Mouse (Mus musculus) liver, postnatal 0 days (tissue): ENCODE measurements at regions not wholly inside any gene's neighbourhood (a gene's known extent, or its start where the extent isn't known, plus 50 kb on each side); places are given as distances from the start of the nearest gene placed in this dataset.

Experiments used
- ATAC-seq: fragments of 200-750 bp; cut with Nextera tagmentation; 2 replicates; pipeline ENCODE4 v1.8.0; 2017; ENCODE audit warnings: mild to moderate bottlenecking, moderate library complexity
- DNase-seq: peaks from one replicate; pipeline ENCODE4 v3.0.0-alpha.2; 2016
- H3K27ac ChIP-seq: fragments of 300-500 bp; sonication (generic); 2 replicates; pipeline ENCODE4 v1.5.1; 2014; ENCODE audit warnings: antibody characterized with exemption, moderate library complexity, mild to moderate bottlenecking, low read depth
- H3K27me3 ChIP-seq: fragments of 300-500 bp; sonication (generic); 2 replicates; pipeline ENCODE4 v1.6.1; 2014; ENCODE audit warnings: low read length, control low read depth, mixed read lengths; ENCODE audit not compliant: insufficient read depth
- H3K36me3 ChIP-seq: fragments of 300-500 bp; sonication (generic); replicated peaks from 2 replicates; pipeline ENCODE4 v1.6.1; 2014; ENCODE audit warnings: mild to moderate bottlenecking, control low read depth, low read length, moderate library complexity, mixed read lengths; ENCODE audit not compliant: insufficient read depth
- H3K4me1 ChIP-seq: fragments of 300-500 bp; sonication (generic); 2 replicates; pipeline ENCODE4 v1.6.1; 2014; ENCODE audit warnings: antibody characterized with exemption, mild to moderate bottlenecking, control low read depth; ENCODE audit not compliant: insufficient read depth
- H3K4me2 ChIP-seq: fragments of 300-500 bp; sonication (generic); 2 replicates; pipeline ENCODE4 v1.6.1; 2014; ENCODE audit warnings: low read depth, mild to moderate bottlenecking, low read length, moderate library complexity, mixed read lengths
- H3K4me3 ChIP-seq: fragments of 300-500 bp; sonication (generic); 2 replicates; pipeline ENCODE4 v1.5.1; 2014; ENCODE audit warnings: low read depth, low read length
- H3K9ac ChIP-seq: fragments of 300-500 bp; sonication (generic); replicated peaks from 2 replicates; pipeline ENCODE4 v1.6.1; 2014; ENCODE audit warnings: mild to moderate bottlenecking, moderate library complexity
- H3K9me3 ChIP-seq: fragments of 300-500 bp; sonication (generic); 2 replicates; pipeline ENCODE4 v1.6.1; 2016; ENCODE audit warnings: mild to moderate bottlenecking, control low read depth, low read length, mixed read lengths
- CTCF ChIP-seq: sonication (generic); IDR thresholded peaks from 2 replicates; pipeline ENCODE4 v1.5.1; 2016; ENCODE audit warnings: antibody characterized with exemption, low read depth
- EP300 ChIP-seq: IDR thresholded peaks from 2 replicates; pipeline ENCODE4 v1.6.1; 2016; ENCODE audit warnings: antibody characterized with exemption, low read depth, mild to moderate bottlenecking
- WGBS: fragments of 180-500 bp; shearing (Covaris S2); extraction: QIAGEN DNeasy Blood & Tissue Kit; methylation state at CpG from one replicate; pipeline ENCODE4 v1.1.7; 2014; ENCODE audit not compliant: insufficient replicate concordance; 5-methylcytosine and 5-hydroxymethylcytosine counted together

DNA sequence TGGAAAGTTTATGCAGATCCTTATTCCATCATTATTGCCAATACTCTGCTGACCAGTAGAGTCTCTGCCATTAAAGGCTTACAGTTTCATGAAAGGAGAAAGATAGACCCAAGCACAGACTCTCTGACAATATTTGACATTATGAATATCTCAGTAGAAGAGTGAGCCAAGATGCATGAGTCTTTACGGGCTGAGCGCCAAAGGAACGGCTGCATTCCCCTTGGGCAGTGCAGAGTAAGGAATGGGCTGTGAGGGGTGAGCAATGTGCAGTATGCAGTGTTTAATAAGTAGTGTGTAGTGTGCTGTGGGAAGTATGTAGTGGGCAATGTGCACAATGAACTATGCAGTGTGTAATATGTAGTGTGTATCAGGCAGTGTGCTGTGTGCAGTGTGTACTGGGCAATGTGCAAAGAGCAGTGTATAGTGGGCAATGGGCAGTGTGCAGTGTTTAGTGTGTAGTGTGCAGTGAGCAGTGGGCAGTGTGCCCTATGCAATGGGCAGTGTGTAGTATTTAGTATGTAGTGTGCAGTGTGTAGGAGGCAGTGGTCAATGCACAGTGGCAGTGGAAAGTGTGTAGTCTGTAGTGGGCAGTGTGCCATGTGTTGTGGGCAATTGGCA, 671.8 kb downstream of the 5730522E02Rik start:
- Histone ChIP-seq H3K4me1 (no peaks in the 10 kb centered on the region), H3K36me3 (no peaks in the 10 kb centered on the region), H3K27me3 (no peaks in the 10 kb centered on the region), H3K9me3 (no peaks in the 10 kb centered on the region), H3K4me3 (no peak overlapping the region), H3K4me2 (no peak overlapping the region), H3K9ac (no peak overlapping the region), H3K27ac (no peak overlapping the region)
- no peak for ATAC-seq
- 88% methylated on average over 3 of the region's 3 CpGs for WGBS
- no peak for DNase-seq
- no peak for TF ChIP-seq EP300
- no peak for TF ChIP-seq CTCF

DNA sequence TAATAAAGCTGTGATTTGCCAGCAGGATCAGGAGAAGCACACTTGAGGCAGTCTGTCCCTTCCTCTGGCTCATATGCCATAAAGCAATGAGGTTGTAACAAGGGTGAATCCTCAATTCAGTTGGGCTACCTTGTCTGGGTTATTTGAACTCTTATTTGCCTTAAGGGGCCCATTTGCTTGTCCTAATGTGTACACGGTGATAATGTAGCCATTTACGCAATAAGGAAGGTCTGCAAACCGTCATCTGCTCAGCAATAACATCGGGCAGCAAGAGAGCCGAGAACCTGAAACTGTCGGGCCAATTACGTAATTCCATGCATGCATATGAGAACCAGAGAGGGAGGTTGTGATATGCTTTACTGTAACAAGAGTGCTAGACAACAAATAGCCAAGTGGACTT, 674.5 kb downstream of the 5730522E02Rik start:
- ATAC-seq (no peak), DNase-seq (no peak)
- no peaks in the 10 kb centered on the region for H3K27me3 ChIP-seq
- H3K27ac ChIP-seq, result no peak overlapping the region
- H3K4me1 ChIP-seq, result no peaks in the 10 kb centered on the region
- TF ChIP-seq CTCF (no peak), EP300 (no peak)
- H3K4me3 ChIP-seq, result no peak overlapping the region
- H3K4me2 ChIP-seq, result no peak overlapping the region
- no peaks in the 10 kb centered on the region for H3K9me3 ChIP-seq
- no peak overlapping the region for H3K9ac ChIP-seq
- no peaks in the 10 kb centered on the region for H3K36me3 ChIP-seq
- WGBS, result 51% methylated on average over 7 of the region's 7 CpGs

DNA sequence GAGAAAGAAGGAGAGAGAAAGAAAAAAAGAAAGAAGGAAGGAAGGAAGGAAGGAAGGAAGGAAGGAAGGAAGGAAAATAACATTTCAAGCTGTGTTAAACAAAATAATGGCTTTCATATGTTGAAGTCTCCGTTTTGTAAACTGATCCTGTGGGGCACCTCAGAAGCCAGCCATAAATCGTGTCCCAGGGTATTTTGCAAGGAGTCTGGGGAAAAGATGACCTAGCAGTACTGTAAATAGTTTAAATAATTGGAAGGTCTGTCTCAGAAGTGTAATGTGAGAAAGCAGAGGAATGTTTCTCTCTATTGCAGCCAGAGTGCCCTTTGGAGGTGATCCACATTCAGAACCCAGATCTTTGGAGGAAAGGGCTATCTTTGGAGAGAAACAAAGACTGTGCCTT, 677.5 kb downstream of the 5730522E02Rik start:
- Histone ChIP-seq H3K4me2 (no peak overlapping the region), H3K9ac (no peak overlapping the region), H3K36me3 (no peaks in the 10 kb centered on the region), H3K27ac (no peak overlapping the region), H3K9me3 (no peaks in the 10 kb centered on the region), H3K4me1 (no peaks in the 10 kb centered on the region), H3K4me3 (no peak overlapping the region), H3K27me3 (no peaks in the 10 kb centered on the region)
- no peak for DNase-seq
- TF ChIP-seq CTCF, result no peak
- no peak for TF ChIP-seq EP300
- WGBS, result 39% methylated on average over 2 of the region's 2 CpGs
- ATAC-seq, result no peak

DNA sequence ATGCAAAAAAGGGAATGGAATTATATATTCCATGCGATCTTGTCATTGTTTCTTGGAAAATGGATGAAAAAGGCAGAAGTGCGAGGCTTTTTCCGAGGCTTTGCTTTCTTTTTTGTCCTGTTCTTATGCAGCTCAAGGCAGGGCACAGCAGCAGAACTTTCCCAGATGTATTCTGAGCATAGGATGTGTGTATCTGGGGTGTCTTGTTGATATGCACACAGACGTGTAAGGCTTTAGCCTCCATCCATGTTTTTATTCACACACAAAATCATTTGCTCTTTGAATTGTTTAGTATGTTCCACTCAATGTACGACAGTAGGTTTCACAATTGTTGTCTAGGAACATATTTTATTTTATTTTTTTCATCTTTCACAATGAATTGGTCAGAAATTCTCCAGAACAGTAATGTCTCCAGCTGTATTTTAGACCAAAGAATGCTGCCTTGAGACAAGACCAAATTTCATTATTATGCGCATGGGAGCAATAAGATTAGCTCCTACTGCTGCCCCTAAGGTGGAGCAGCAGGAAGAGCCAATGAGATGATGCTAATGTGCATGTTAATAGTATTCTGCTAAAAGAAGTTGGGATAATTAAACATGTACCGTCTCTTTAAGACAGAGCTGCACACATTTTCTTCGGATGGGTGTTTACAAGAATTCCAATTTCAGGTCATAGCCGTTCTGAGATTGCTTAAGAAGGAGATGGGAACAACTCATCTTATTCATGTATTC, 678.7 kb downstream of the 5730522E02Rik start:
- TF ChIP-seq EP300 (no peak), CTCF (no peak)
- Histone ChIP-seq H3K36me3 (no peaks in the 10 kb centered on the region), H3K9me3 (no peaks in the 10 kb centered on the region), H3K27ac (no peak overlapping the region), H3K9ac (no peak overlapping the region), H3K4me2 (no peak overlapping the region), H3K4me3 (no peak overlapping the region), H3K27me3 (no peaks in the 10 kb centered on the region), H3K4me1 (no peaks in the 10 kb centered on the region)
- 74% methylated on average over 9 of the region's 9 CpGs for WGBS
- ATAC-seq, result no peak
- no peak for DNase-seq

DNA sequence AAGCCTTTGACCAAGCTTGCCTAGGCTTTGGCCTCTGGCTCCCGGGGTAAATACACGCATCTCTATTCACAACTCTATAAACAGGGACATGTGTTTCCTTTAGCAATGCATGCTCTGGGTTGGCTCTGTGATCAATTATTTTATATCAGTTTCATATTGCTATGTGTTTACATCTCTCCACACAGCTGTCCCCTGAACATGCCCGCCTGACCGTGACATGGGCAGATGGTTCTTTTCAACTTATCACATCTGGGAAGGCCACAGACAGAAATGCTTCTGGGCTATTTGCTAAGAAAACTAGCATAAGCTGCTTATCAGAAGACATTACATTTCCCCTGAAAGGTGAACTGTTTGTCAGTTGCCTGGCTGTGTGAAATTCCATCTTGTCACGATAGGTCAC, 682.5 kb downstream of the 5730522E02Rik start:
- TF ChIP-seq CTCF (no peak), EP300 (no peak)
- no peak for DNase-seq
- WGBS, result 78% methylated on average over 5 of the region's 5 CpGs

DNA sequence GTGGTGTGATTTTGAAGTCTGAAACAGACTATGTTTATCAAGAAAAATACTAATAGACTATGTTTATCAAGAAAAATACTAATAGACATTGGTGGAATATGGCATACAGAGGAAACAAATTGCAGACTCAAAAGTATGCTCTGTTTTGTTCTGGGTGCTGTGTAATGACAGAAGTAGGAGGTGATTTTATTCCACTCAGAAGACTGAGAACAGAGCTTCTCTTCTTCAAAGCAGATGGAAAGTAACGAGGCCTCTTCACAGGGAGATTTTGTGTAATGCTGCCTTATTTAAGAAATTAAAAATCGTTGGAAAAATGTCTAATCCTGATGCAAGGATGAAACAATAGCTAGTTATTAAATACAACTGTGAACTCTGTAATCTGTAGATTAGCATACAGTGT, 691.7 kb downstream of the 5730522E02Rik start:
- Histone ChIP-seq H3K27me3 (no peaks in the 10 kb centered on the region), H3K9ac (no peak overlapping the region), H3K4me2 (no peak overlapping the region), H3K27ac (no peak overlapping the region), H3K4me3 (no peak overlapping the region), H3K9me3 (no peaks in the 10 kb centered on the region), H3K4me1 (no peaks in the 10 kb centered on the region), H3K36me3 (no peaks in the 10 kb centered on the region)
- TF ChIP-seq EP300 (no peak), CTCF (no peak)
- DNase-seq, result no peak
- no peak for ATAC-seq
- 57% methylated on average over 2 of the region's 2 CpGs for WGBS

More for the DNA sequence above, 682.5 kb downstream of the 5730522E02Rik start:
- no peak overlapping the region for H3K4me3 ChIP-seq
- no peaks in the 10 kb centered on the region for H3K36me3 ChIP-seq
- H3K9me3 ChIP-seq, result no peaks in the 10 kb centered on the region
- H3K9ac ChIP-seq, result no peak overlapping the region
- no peak for ATAC-seq
- H3K4me2 ChIP-seq, result no peak overlapping the region
- H3K27ac ChIP-seq, result no peak overlapping the region
- H3K27me3 ChIP-seq, result no peaks in the 10 kb centered on the region
- no peaks in the 10 kb centered on the region for H3K4me1 ChIP-seq
